Mouse (Mus musculus) Patski (cell line): ENCODE measurements at regions not wholly inside any gene's neighbourhood (a gene's known extent, or its start where the extent isn't known, plus 50 kb on each side); places are given as distances from the start of the nearest gene placed in this dataset.

Experiments
- ATAC-seq: fragments of 100-300 bp; one replicate; pipeline ENCODE4 v1.8.0; 2021
- CTCF ChIA-PET: fragments of 350-600 bp; sonication (Branson Sonifier 250); formaldehyde crosslinking; loops from one replicate; lab custom pipeline; 2022; ENCODE audit warnings: inconsistent platforms; lab: Charles Lee
- POLR2A ChIA-PET: fragments of 350-600 bp; sonication (Branson Sonifier 250); formaldehyde crosslinking; loops from one replicate; lab custom pipeline; 2022; ENCODE audit warnings: antibody characterized with exemption, inconsistent platforms; lab: Charles Lee
- DNase-seq: peaks from one replicate; pipeline ENCODE4 v3.0.0-alpha.2; 2011; ENCODE audit warnings: low read depth, low spot score
- H3K27me3 ChIP-seq: fragments of 371-371 bp; one replicate; pipeline ENCODE4 v1.5.1; 2021
- CTCF ChIP-seq: fragments of 100-300 bp; IDR thresholded peaks from one replicate; pipeline ENCODE4 v1.5.1; 2021
- in situ Hi-C: fragments of 300-500 bp; cut with MboI; formaldehyde crosslinking; loops from 3 replicates; pipeline ENCODE4 v1.11.1; 2018; ENCODE audit warnings: low pct_unique_long_range_greater_than_20kb, mixed read lengths

GRCm38 (mm10) chr4:93986189-93986588, 570.2 kb upstream of the Gm10306 start:
- ChIA-PET POLR2A (no interaction called here), CTCF (no interaction called here)
- in situ Hi-C loops: no loop called here
- ATAC-seq (no peak), DNase-seq (no peak)
- H3K27me3 ChIP-seq: no peaks in the 10 kb centered on the region
- no peak for TF ChIP-seq CTCF

- ChIA-PET POLR2A (no interaction called here), CTCF (no interaction called here)
- no peak for TF ChIP-seq CTCF
- DNase-seq (no peak), ATAC-seq (no peak)
- in situ Hi-C loops: no loop called here
- H3K27me3 ChIP-seq: no peaks in the 10 kb centered on the region
Measured at GRCm38 (mm10) chr4:93990273-93990869, 566.0 kb upstream of the Gm10306 start.

GRCm38 (mm10) chr4:94005818-94006217, 550.5 kb upstream of the Gm10306 start:
- ATAC-seq: no peak
- no peak for DNase-seq
- CTCF ChIA-PET: no interaction called here
- in situ Hi-C loops: loop anchor here (25.0 kb wide), 2 partner anchors 506 to 644 kb away; no protein-coding TSS in a partner anchor
- H3K27me3 ChIP-seq: no peaks in the 10 kb centered on the region
- POLR2A ChIA-PET: no interaction called here
- TF ChIP-seq CTCF: no peak

- in situ Hi-C loops: loop anchor here (25.0 kb wide), 2 partner anchors 505 to 645 kb away; no protein-coding TSS in a partner anchor
- POLR2A ChIA-PET: interaction anchor here (0.6 kb wide), 2 partner anchors 22 to 128 kb away, joined by 3 to 5 read pairs; no protein-coding TSS in a partner anchor
- CTCF ChIA-PET: interaction anchor here (0.8 to 1.8 kb wide), 5 partner anchors 9 to 756 kb away, joined by 3 to 5 read pairs (median 3); no protein-coding TSS in a partner anchor
- ATAC-seq (peak; percentile 95), DNase-seq (peak; percentile 24)
- H3K27me3 ChIP-seq: no peaks in the 10 kb centered on the region
- TF ChIP-seq CTCF: peak; percentile 58
Measured at GRCm38 (mm10) chr4:94007088-94007768, 549.1 kb upstream of the Gm10306 start.

GRCm38 (mm10) chr4:94015713-94016112, 540.6 kb upstream of the Gm10306 start:
- DNase-seq (no peak), ATAC-seq (no peak)
- TF ChIP-seq CTCF: no peak
- no peaks in the 10 kb centered on the region for H3K27me3 ChIP-seq
- POLR2A ChIA-PET: interaction anchor here (0.7 kb wide), 1 partner anchor 156 kb away, joined by 4 read pairs; no protein-coding TSS in a partner anchor
- CTCF ChIA-PET: interaction anchor here (1.3 kb wide), 1 partner anchor 9 kb away, joined by 3 read pairs; no protein-coding TSS in a partner anchor
- in situ Hi-C loops: loop anchor here (25.0 kb wide), 2 partner anchors 497 to 653 kb away; no protein-coding TSS in a partner anchor

- no peak for ATAC-seq
- H3K27me3 ChIP-seq: no peaks in the 10 kb centered on the region
- in situ Hi-C loops: loop anchor here (25.0 kb wide), 2 partner anchors 495 to 655 kb away; no protein-coding TSS in a partner anchor
- CTCF ChIA-PET: interaction anchor here (1.0 kb wide), 1 partner anchor 85 kb away, joined by 3 read pairs; no protein-coding TSS in a partner anchor
- TF ChIP-seq CTCF: no peak
- POLR2A ChIA-PET: no interaction called here
- DNase-seq: no peak
Measured at GRCm38 (mm10) chr4:94017702-94018101, 538.6 kb upstream of the Gm10306 start.

GRCm38 (mm10) chr4:94049629-94050310, 506.6 kb upstream of the Gm10306 start:
- no peak for TF ChIP-seq CTCF
- in situ Hi-C loops: no loop called here
- no peaks in the 10 kb centered on the region for H3K27me3 ChIP-seq
- DNase-seq (no peak), ATAC-seq (peak; percentile 47)
- ChIA-PET CTCF (no interaction called here), POLR2A (no interaction called here)

- ChIA-PET CTCF (no interaction called here), POLR2A (no interaction called here)
- in situ Hi-C loops: no loop called here
- TF ChIP-seq CTCF: no peak
- no peak for ATAC-seq
- no peak for DNase-seq
- no peaks in the 10 kb centered on the region for H3K27me3 ChIP-seq
Measured at GRCm38 (mm10) chr4:94052249-94053162, 503.8 kb upstream of the Gm10306 start.

GRCm38 (mm10) chr4:94073178-94073870, 483.0 kb upstream of the Gm10306 start:
- TF ChIP-seq CTCF: no peak
- CTCF ChIA-PET: no interaction called here
- H3K27me3 ChIP-seq: no peaks in the 10 kb centered on the region
- no peak for ATAC-seq
- DNase-seq: no peak
- POLR2A ChIA-PET: no interaction called here
- in situ Hi-C loops: no loop called here
